13 mouse cellular contexts compared by ENCODE assay signal in genomic region chr11:4133450-4133849, GRCm38 (mm10). TPM values are rescaled to one million over a fixed set of nuclear protein-coding genes. Genes with fewer than 3 reads are reported as not detected.
DNase-seq lines count a peak whose midpoint lies in the region; ATAC-seq and TF ChIP-seq lines count a peak whose summit lies in the region.
"Had no signal": no experiment of that assay in that cellular context is flagged by ENCODE, and none has a peak within 500 bp of the region (broad histone marks: within the 10 kb centered on the region; RNA-seq: fewer than 3 reads in every experiment).

No protein-coding gene starts in this region.

- 0 out of 2 replicates have a peak, but pooled peaks cover 4% of the 10 kb centered on the region for H3K9me3 ChIP-seq in heart, postnatal 0 days (replicated peaks; ENCODE audit: control insufficient read depth, low read length)
- no peaks in the 10 kb centered on the region for H3K9me3 ChIP-seq in forebrain, embryonic 16.5 days (ENCODE audit: control insufficient read depth, low read length)
- H3K9me3 ChIP-seq: embryonic facial prominence, embryonic 13.5 days; heart, embryonic 10.5 days had no signal

- 44% methylated on average over 3 of the region's 3 CpGs for WGBS in heart, postnatal 0 days
- WGBS in thymus, adult 2 months, result 77% methylated on average over 3 of the region's 3 CpGs
- 55% methylated on average over 3 of the region's 3 CpGs for WGBS in forebrain, embryonic 16.5 days

- ATAC-seq in heart, postnatal 0 days (ENCODE audit: insufficient read depth, low read depth), result no peak
- no peak for ATAC-seq in forebrain, embryonic 16.5 days
- ATAC-seq: activated CD4-positive, CD25-positive, alpha-beta regulatory T cell, adult 4 months had no signal

- H3K4me2 ChIP-seq in heart, postnatal 0 days (ENCODE audit: low read depth, low read length), result no peak overlapping the region
- H3K4me2 ChIP-seq in forebrain, embryonic 16.5 days (ENCODE audit: low read length), result no peak overlapping the region
- H3K4me2 ChIP-seq: embryonic facial prominence, embryonic 13.5 days; limb, embryonic 13.5 days had no signal

- H3K36me3 ChIP-seq in heart, postnatal 0 days (replicated peaks; ENCODE audit: control insufficient read depth, insufficient read depth, low read length), result peaks cover 9% of the 10 kb centered on the region; the same call in 1 of the 2 replicates
- no peaks in the 10 kb centered on the region for H3K36me3 ChIP-seq in thymus, adult 2 months (ENCODE audit: control insufficient read depth, insufficient read depth, low read length)
- no peaks in the 10 kb centered on the region for H3K36me3 ChIP-seq in forebrain, embryonic 16.5 days (ENCODE audit: control insufficient read depth, insufficient read depth)

- H3K4me3 ChIP-seq in heart, postnatal 0 days (ENCODE audit: low read depth, low read length), result no peak overlapping the region
- no peak overlapping the region for H3K4me3 ChIP-seq in thymus, adult 2 months (ENCODE audit: control insufficient read depth, insufficient read depth, low read length)
- no peak overlapping the region for H3K4me3 ChIP-seq in forebrain, embryonic 16.5 days (replicated peaks; ENCODE audit: low read length)
- H3K4me3 ChIP-seq: embryonic facial prominence, embryonic 13.5 days; heart, embryonic 10.5 days; limb, embryonic 13.5 days had no signal

- H3K9ac ChIP-seq in heart, postnatal 0 days (replicated peaks; ENCODE audit: low read depth, low read length), result no peak overlapping the region
- no peak overlapping the region for H3K9ac ChIP-seq in forebrain, embryonic 16.5 days (replicated peaks; ENCODE audit: low read depth, low read length)
- H3K9ac ChIP-seq: embryonic facial prominence, embryonic 13.5 days; limb, embryonic 13.5 days had no signal

- no peak overlapping the region for H3K27ac ChIP-seq in heart, postnatal 0 days (ENCODE audit: low read depth)
- H3K27ac ChIP-seq in thymus, adult 2 months (ENCODE audit: control insufficient read depth, insufficient read depth, low read length), result no peak overlapping the region
- no peak overlapping the region for H3K27ac ChIP-seq in forebrain, embryonic 16.5 days (ENCODE audit: low read length)
- H3K27ac ChIP-seq: embryonic facial prominence, embryonic 13.5 days; heart, embryonic 10.5 days; limb, embryonic 13.5 days had no signal

- no peaks in the 10 kb centered on the region for H3K27me3 ChIP-seq in heart, postnatal 0 days (ENCODE audit: control insufficient read depth, insufficient read depth, low read length)
- H3K27me3 ChIP-seq in thymus, adult 2 months (ENCODE audit: control insufficient read depth, insufficient read depth, low read length), result no peaks in the 10 kb centered on the region
- H3K27me3 ChIP-seq in forebrain, embryonic 16.5 days (replicated peaks; ENCODE audit: control insufficient read depth, insufficient read depth, low read length), result no peaks in the 10 kb centered on the region
- H3K27me3 ChIP-seq: embryonic facial prominence, embryonic 13.5 days; limb, embryonic 13.5 days had no signal

- peak; percentile 49 for TF ChIP-seq CTCF in heart, postnatal 0 days (IDR thresholded peaks at IDR 0.05; ENCODE audit: low read depth)
- TF ChIP-seq CTCF in thymus, adult 2 months (IDR thresholded peaks at IDR 0.05; ENCODE audit: borderline replicate concordance, control insufficient read depth, extremely low read depth, insufficient read depth, low read length, poor library complexity), result no peak

- DNase-seq in heart, postnatal 0 days (ENCODE audit: low spot score), result no peak
- DNase-seq in heart, postnatal 36 days, result no peak
- DNase-seq in thymus, adult 2 months, result peak; percentile 34
- DNase-seq in thymus, adult 18-20 months, result no peak
- DNase-seq in embryo, embryonic 11 days, result peak; percentile 18
- peak; percentile 44 for DNase-seq in thymus, postnatal 4 days
- no peak for DNase-seq in layer of hippocampus, postnatal 14 days (ENCODE audit: low spot score in 2 of 2)

- no peak for TF ChIP-seq POLR2A in thymus, adult 2 months (IDR thresholded peaks at IDR 0.05; ENCODE audit: control insufficient read depth, extremely low read depth, insufficient read depth, low read length, poor library complexity)

- no peak for TF ChIP-seq EP300 in heart, postnatal 0 days (IDR thresholded peaks at IDR 0.05; ENCODE audit: low read depth)

- intact Hi-C loops in heart, postnatal 36 days (cut with DNase I), result no loop called here

- H3K4me1 ChIP-seq in heart, postnatal 0 days (ENCODE audit: control insufficient read depth, insufficient read depth), result 0 out of 2 replicates have a peak, but pooled peaks cover 6% of the 10 kb centered on the region
- H3K4me1 ChIP-seq in thymus, adult 2 months (replicated peaks; ENCODE audit: control insufficient read depth, insufficient read depth, low read length), result peaks cover 10% of the 10 kb centered on the region
- H3K4me1 ChIP-seq in forebrain, embryonic 16.5 days (replicated peaks; ENCODE audit: control insufficient read depth, insufficient read depth, low read length), result peaks cover 22% of the 10 kb centered on the region

RNA-seq across cellular contexts. Expression of gene Rnf215, which starts 1.6 kb away (rescaled TPM):
- total RNA-seq in heart, postnatal 0 days (2014; rRNA removed; ENCODE audit: low replicate concordance), result 21.3 and 36.1 TPM in 2 replicates
- 17.4 and 17.6 TPM in 2 replicates for polyA plus RNA-seq in heart, postnatal 0 days (2015; fragmentation: Nextera tagmentation; extraction: Ambion mirVana)
- 10 to 100 TPM; 14.0 to 15.1 TPM for total RNA-seq in heart, postnatal 36 days (2021)
- polyA plus RNA-seq in thymus, adult 2 months (2012; rRNA removed), result 27.0 and 29.4 TPM in 2 replicates
- 51.7 and 52.6 TPM in 2 replicates for polyA plus RNA-seq in forebrain, embryonic 16.5 days (2015; fragmentation: Nextera tagmentation; extraction: Ambion mirVana)
- 10 to 100 TPM; 34.4 to 38.2 TPM for total RNA-seq in layer of hippocampus, postnatal 14 days (2021)

RNA-seq across cellular contexts. Expression of gene Sec14l2, which starts 10.2 kb away (rescaled TPM):
- total RNA-seq in heart, postnatal 0 days (2014; rRNA removed; ENCODE audit: low replicate concordance), result 0.27 and 1.8 TPM in 2 replicates
- 0.41 and 0.49 TPM in 2 replicates for polyA plus RNA-seq in heart, postnatal 0 days (2015; fragmentation: Nextera tagmentation; extraction: Ambion mirVana)
- total RNA-seq in heart, postnatal 36 days (2021), result under 1 TPM; 0.69 to 0.87 TPM
- 0.42 and 1.1 TPM in 2 replicates for polyA plus RNA-seq in thymus, adult 2 months (2012; rRNA removed)
- 1.6 and 1.7 TPM in 2 replicates for polyA plus RNA-seq in forebrain, embryonic 16.5 days (2015; fragmentation: Nextera tagmentation; extraction: Ambion mirVana)
- total RNA-seq in layer of hippocampus, postnatal 14 days (2021), result 10 to 100 TPM; 43.2 to 44.3 TPM
- total RNA-seq: monocyte, adult 5-6 weeks had no signal

RNA-seq across cellular contexts. Expression of gene Ccdc157, which starts 26.6 kb away (rescaled TPM):
- total RNA-seq in heart, postnatal 0 days (2014; rRNA removed; ENCODE audit: low replicate concordance), result 4.5 and 6.5 TPM in 2 replicates
- 2.7 and 2.8 TPM in 2 replicates for polyA plus RNA-seq in heart, postnatal 0 days (2015; fragmentation: Nextera tagmentation; extraction: Ambion mirVana)
- total RNA-seq in heart, postnatal 36 days (2021), result 1 to 10 TPM; 5.0 to 5.3 TPM
- polyA plus RNA-seq in thymus, adult 2 months (2012; rRNA removed), result 5.4 and 7.8 TPM in 2 replicates
- polyA plus RNA-seq in forebrain, embryonic 16.5 days (2015; fragmentation: Nextera tagmentation; extraction: Ambion mirVana), result 6.7 and 8.0 TPM in 2 replicates
- total RNA-seq in layer of hippocampus, postnatal 14 days (2021), result 10 to 100 TPM; 13.0 to 13.1 TPM

RNA-seq across cellular contexts. Expression of gene Sf3a1, which starts 26.7 kb away (rescaled TPM):
- 14.0 and 20.6 TPM in 2 replicates for total RNA-seq in heart, postnatal 0 days (2014; rRNA removed; ENCODE audit: low replicate concordance)
- polyA plus RNA-seq in heart, postnatal 0 days (2015; fragmentation: Nextera tagmentation; extraction: Ambion mirVana), result 16.4 and 16.7 TPM in 2 replicates
- 10 to 100 TPM; 32.7 to 36.7 TPM for total RNA-seq in heart, postnatal 36 days (2021)
- 79.9 and 91.6 TPM in 2 replicates for polyA plus RNA-seq in thymus, adult 2 months (2012; rRNA removed)
- 59.4 and 60.6 TPM in 2 replicates for polyA plus RNA-seq in forebrain, embryonic 16.5 days (2015; fragmentation: Nextera tagmentation; extraction: Ambion mirVana)
- total RNA-seq in layer of hippocampus, postnatal 14 days (2021), result 10 to 100 TPM; 68.8 to 72.5 TPM

RNA-seq across cellular contexts. Expression of gene Mtfp1, which starts 38.2 kb away (rescaled TPM):
- total RNA-seq in heart, postnatal 0 days (2014; rRNA removed; ENCODE audit: low replicate concordance), result 47.0 and 64.0 TPM in 2 replicates
- polyA plus RNA-seq in heart, postnatal 0 days (2015; fragmentation: Nextera tagmentation; extraction: Ambion mirVana), result 57.8 and 63.6 TPM in 2 replicates
- 100 to 1,000 TPM; 115 to 136 TPM for total RNA-seq in heart, postnatal 36 days (2021)
- polyA plus RNA-seq in thymus, adult 2 months (2012; rRNA removed), result 7.0 and 11.6 TPM in 2 replicates
- polyA plus RNA-seq in forebrain, embryonic 16.5 days (2015; fragmentation: Nextera tagmentation; extraction: Ambion mirVana), result 8.8 and 10.3 TPM in 2 replicates
- 100 to 1,000 TPM in 1 of 2 experiments, 10 to 100 TPM in 1; 95.0 to 100 TPM for total RNA-seq in layer of hippocampus, postnatal 14 days (2021)

Comparison
In these comparisons a context has a peak if more than half of its experiments do, and no peak if none do; other contexts are left out.
1. DNase-seq: peak in thymus, adult 2 months (single experiment), embryo, embryonic 11 days (single experiment) and thymus, postnatal 4 days (single experiment); none in heart, postnatal 0 days (single experiment), heart, postnatal 36 days (0 of 2), thymus, adult 18-20 months (0 of 2) and layer of hippocampus, postnatal 14 days (0 of 2).
2. RNA of gene Sec14l2, which starts 10.2 kb away (total RNA-seq): 43.2 to 44.3 TPM in layer of hippocampus, postnatal 14 days; 0.69 to 0.87 TPM in heart, postnatal 36 days and 0.27 to 1.8 TPM in heart, postnatal 0 days; every median in the first group is over 10 times any median in the second.